Mouse (Mus musculus) thymus, adult 2 months (tissue): ENCODE measurements around the gene Socs4.

ENCODE experiments used
- CTCF ChIP-seq: fragments of 200-500 bp; IDR thresholded peaks from 2 replicates; pipeline ENCODE4 v1.5.1; 2012; ENCODE audit warnings: mild to moderate bottlenecking, control low read depth, low read length, moderate library complexity, borderline replicate concordance; ENCODE audit not compliant: control insufficient read depth, poor library complexity, insufficient read depth; ENCODE audit errors: extremely low read depth
- POLR2A ChIP-seq: fragments of 200-500 bp; IDR thresholded peaks from 2 replicates; pipeline ENCODE4 v1.6.1; 2012; ENCODE audit warnings: mild to moderate bottlenecking, low read length, control low read depth, moderate library complexity; ENCODE audit not compliant: control insufficient read depth, poor library complexity, insufficient read depth; ENCODE audit errors: extremely low read depth

DNA sequence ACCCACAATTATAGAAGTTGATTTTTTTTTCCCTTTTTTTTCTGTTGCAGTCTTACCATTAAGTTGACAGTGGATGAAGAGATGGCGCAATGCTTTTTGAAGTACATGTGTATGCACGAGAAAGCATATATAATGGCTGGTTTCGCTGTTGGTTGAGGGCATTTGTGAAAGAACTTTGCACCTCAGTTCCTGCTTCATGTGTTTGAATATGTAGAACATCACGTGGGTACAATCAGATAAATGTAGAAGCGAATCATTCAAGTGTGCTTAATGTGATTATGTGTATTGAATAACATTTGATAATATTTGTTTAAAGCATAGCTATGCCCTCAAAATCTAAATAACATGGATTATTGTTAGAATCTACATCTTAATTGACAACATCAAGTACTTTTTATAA, 42.6 kb downstream of the Socs4 start:
- no peak for TF ChIP-seq CTCF
- no peak for TF ChIP-seq POLR2A
